Mouse (Mus musculus) thymus, postnatal 4 days (tissue): ENCODE results near the gene Cab39l.
"Not testable (repeated sequence)": the region's sequence is repeated elsewhere in the genome, so short reads cannot be mapped to it uniquely, and the experiment has no call there.

Experiments
- DNase-seq: peaks from one replicate; pipeline ENCODE4 v3.0.0; 2021

Cab39l gene

GRCm38 (mm10) chr14:59590614-59591013 lies 149.8 kb downstream of the Cab39l start:
- peak; percentile 63 for DNase-seq

DNA sequence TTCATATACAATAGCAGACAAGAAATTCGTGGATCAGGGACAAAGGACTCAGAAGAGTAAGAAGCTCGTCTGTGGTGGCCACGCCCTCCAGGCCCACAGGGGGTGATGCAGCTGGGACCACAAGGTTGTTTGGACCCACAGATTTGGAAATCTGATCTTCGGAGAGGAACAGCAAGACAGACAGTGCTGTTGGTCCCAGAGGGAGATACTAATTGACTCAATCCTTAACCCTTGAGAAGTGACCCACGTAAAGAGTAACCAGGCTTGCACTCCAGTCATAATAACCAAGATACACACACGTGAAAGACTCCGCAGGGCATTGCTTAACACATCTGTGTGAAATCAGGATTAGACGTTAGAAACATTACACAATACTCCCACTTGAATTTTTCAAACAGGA lies 151.1 kb downstream of the Cab39l start:
- no peak for DNase-seq

DNA sequence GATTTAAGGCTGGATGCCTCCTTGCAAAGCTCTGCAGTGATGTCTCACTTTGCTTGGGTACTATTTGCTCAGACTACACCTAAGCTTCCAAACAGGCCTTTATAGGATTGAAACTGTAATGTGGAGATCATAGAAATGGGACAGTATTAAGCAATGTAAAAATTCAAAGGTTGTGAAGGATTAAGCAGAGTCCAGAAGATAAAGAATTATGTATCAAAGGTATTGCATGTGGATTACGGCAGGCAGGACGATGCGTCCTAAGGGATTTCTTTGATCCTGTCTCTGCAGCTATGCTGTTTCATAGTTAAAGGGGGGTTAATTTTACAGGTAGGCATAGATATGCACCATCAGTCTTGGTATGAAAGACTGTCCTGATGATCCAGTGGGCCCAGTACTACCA lies 151.8 kb downstream of the Cab39l start:
- DNase-seq = no peak

DNA sequence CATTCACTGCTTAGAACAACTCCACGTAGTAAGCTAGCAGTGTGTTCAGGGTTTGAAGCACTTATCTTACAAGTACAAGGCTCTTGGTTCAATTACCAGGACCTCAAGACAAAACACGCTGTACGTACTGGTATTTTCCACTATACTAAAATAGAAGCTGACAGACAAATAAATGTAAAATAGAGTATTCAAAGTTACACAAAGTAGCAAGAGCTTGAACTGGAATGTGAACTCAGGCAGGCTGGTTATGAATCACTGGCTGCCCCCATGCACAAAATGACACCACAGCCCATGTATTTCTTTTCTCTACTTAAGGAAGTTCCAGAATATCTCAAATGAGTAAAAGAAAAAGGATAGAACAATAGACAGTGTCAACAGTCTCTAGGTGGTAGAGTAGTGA lies 154.2 kb downstream of the Cab39l start:
- DNase-seq = no peak

DNA sequence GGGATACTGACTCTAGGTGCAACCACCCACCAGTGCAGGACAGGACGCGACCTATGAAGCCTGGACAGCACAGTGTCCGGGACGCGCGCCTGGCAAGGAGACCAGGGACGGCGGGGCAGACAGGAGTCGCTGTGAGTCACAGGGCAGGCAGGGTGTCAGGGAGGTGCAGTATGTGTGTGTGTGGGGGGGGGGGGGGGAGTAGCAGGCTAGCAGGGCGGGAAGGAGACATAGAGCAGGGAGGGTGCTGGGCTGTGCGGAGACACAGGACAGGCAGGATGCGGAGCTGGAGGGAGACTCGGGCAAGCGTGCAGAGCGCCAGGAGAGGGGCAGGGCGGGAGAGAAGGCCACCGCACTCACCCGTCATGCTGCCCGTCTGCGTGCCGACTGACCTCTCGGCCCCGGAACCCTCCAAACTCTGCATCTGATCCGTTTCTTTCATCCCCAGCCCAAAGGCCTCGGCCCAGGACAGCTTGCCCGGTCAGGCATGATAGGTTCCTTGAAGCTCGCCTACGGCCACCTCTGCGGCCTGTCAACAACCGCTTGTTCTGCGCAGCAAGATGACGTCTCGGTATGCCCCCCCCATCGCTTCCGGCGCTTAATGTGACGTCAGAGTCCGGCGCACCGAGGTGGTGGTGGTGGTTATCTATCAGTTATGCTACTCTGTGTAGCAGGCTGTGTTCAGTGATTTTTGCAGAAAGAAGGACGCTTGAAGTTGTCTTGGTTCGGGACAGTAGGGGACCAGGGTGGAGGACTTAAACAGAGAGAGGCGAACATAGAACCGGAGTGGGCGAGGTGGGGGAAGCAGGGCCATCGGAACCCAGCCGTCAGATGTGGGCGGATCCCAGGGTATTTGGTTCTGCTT lies 156.9 kb downstream of the Cab39l start, which contains the start of gene Cdadc1:
Cdadc1 (minus strand) TSS at position 562 of the 862 bp plus-strand sequence.
- peak; percentile 96 for DNase-seq

DNA sequence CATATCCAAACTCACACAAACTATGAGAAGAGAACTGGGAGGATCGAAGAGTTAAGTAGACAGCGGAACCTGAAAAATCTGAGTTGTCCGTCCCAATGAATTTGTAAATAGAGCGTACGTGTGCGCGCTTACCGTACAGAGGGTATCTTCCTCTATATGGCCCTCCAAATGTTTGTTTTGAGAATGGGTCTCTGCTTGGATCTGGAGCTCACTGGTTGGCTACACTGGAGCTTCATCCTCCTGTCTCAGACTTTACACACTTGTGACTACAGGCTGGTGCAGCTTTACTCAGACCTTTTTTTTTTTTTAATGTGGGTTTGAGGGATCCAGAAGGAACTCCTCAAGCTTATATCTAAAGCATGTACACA lies 157.5 kb downstream of the Cab39l start:
- DNase-seq = no peak

- peak; percentile 40 for DNase-seq
These were observed 163.4 kb downstream of the Cab39l start for GRCm38 (mm10) chr14:59604002-59604645.

GRCm38 (mm10) chr14:59605671-59606353 lies 165.0 kb downstream of the Cab39l start:
- peak; percentile 89 for DNase-seq

GRCm38 (mm10) chr14:59607021-59607420 lies 166.2 kb downstream of the Cab39l start:
- DNase-seq = no peak

- DNase-seq = peak; percentile 87
These were observed 172.3 kb downstream of the Cab39l start for GRCm38 (mm10) chr14:59612920-59613625.

DNA sequence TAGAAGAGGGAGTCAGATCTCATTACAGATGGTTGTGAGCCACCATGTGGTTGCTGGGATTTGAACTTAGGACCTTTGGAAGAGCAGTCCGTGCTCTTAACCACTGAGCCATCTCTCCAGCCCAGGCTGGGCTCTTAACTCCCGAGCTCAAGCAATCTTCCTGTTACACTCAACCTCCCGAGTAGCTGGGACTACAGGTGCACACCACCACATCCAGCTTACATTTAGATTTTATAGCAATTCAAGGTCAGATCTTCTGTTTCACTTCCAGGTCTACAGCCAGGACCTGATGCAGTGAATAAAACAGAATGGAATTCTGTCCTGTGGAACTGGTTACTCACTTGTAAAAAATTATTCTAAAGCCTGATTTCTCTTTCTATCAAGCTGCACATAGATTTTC lies 173.4 kb downstream of the Cab39l start:
- DNase-seq = not testable (repeated sequence)

- no peak for DNase-seq
These were observed 176.0 kb downstream of the Cab39l start for GRCm38 (mm10) chr14:59616802-59617201.

- DNase-seq = no peak
These were observed 183.6 kb downstream of the Cab39l start for GRCm38 (mm10) chr14:59624326-59624885.

- DNase-seq = peak; percentile 73
These were observed 184.5 kb downstream of the Cab39l start, which contains the start of gene Shisa2 for GRCm38 (mm10) chr14:59625158-59625805. Gene Shisa2 (plus strand): TSS chr14:59625308.

DNA sequence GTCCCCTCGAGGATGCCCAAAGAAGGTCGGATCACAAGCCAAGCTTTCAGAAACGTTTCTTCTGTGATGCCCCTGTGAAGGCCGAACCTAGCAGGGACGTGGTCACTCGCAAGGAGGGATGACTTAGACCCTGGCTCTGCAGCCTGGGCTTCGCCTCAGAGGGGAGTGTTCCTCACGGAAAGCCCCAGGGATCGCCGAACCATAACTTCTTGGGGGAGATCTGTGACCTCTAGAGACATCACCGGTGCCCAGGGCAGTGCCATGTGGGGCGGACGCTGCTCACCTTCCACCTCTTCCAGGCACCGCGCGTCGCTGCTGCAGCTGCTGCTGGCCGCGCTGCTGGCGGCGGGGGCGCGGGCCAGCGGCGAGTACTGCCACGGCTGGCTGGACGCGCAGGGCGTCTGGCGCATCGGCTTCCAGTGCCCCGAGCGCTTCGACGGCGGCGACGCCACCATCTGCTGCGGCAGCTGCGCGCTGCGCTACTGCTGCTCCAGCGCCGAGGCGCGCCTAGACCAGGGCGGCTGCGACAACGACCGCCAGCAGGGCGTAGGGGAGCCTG lies 185.1 kb downstream of the Cab39l start:
- DNase-seq = peak; percentile 61

DNA sequence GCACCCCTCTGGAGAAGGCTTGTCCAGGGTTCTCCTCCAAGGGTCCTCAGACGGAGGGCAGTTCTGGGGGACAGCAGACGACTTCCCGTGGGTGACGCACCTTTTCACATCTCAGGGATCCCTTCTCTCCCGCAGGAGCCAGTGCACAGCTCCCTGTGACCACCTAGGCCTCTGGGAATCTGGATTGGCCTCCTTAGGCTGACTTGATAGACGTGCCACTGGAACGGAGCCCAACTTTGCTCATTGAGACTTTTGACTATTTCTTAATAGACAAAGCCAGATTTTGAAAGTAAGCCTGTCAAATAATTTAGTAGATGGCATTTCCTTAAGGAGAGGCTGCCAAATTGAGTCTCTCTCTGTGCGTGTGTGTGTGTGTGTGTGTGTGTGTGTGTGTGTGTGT lies 185.9 kb downstream of the Cab39l start:
- no peak for DNase-seq

DNA sequence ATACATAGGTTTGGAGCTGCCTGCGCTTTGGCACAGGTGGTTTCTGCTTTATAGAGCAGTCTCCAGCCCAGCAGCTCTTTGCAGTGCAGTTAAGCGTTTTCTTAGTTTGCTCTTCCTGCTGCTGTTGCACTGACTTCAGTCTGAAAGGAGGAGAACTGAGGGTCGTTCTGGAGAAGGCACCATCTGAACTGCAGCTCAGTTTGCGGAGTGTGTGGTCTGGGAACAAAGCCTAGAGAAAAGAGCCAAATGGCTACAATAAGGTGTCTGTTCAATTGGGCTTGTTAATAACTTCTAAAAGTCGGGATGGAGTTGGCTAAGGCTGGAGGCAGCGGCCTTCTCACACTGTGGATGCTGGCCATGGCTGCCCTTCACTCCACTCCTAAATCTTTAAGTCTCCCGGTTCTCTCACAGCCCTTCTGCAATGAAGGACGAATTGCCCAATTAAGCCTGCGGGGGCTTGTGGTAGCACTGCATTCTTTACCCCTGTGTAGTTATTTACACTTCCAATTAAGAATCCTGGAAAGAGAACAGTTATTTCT lies 186.4 kb downstream of the Cab39l start:
- DNase-seq = no peak

DNA sequence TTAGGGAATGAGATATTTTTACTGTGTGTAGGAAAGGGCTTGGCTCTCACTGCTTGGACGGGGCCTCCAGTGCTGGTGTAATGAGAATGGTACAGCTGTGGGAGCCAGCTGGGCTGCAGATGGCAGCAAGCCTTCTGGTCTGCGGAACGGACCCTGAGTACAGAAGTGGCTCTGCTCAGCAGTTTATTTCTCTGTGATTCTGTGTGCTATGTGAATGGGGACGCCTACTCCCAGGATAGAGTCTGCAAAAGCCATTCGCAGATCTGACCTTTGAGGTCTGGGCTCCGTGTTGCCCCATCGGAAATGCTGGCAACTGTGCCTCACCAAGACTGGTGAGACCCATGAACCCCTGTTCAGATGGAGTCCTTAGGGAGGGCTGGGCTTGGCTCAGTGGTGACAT lies 187.1 kb downstream of the Cab39l start:
- no peak for DNase-seq

GRCm38 (mm10) chr14:59629308-59629707 lies 188.5 kb downstream of the Cab39l start:
- no peak for DNase-seq

DNA sequence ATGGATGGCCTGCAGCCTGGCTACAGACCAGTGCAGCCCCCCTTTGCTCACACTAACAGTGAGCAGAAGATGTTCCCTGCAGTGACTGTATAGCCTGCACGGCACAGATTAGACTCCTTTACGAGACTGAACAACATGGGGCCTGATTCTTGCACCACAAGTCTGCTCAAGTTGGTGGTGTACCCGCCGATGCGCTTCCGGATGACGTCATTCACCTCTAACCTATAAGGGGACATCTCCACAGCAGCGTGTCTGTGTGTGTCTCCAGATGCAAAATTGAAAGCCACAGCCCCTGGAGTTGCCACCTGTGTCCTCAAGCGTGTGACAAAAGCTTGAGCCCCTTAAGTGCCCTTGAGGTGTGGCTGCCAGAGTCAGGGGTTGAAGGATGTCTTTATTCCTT lies 189.3 kb downstream of the Cab39l start:
- DNase-seq = no peak

GRCm38 (mm10) chr14:59632067-59632466 lies 191.3 kb downstream of the Cab39l start:
- no peak for DNase-seq
